Mouse (Mus musculus): ENCODE data around the gene Fgf22. TPM values are rescaled to one million over a fixed set of nuclear protein-coding genes. Genes with fewer than 3 reads are reported as not detected.
"Not testable (repeated sequence)": the region's sequence is repeated elsewhere in the genome, so short reads cannot be mapped to it uniquely, and the experiment has no call there.

Gene Fgf22
- polyA plus RNA-seq, 1 experiment = not detected

DNA sequence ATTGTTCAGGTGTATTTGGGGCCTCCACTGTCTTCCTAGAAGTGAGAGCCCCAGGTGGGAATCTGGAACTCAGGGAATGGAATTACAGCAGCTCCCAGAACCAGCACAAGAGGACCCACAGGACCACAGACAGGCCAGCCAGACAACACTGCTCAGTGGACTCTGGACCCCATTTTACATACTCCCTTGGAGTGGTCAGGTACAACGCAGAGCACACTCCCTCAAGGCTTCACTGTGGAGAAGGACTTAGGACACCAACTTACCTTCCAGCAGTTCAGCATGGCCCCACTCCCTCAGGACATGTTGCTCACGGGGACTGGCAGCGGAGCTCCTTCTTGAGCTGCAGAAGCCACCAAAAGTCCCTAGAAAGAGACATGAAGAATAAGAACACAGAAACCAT is 9.5 kb upstream of the Fgf22 start:
- Histone ChIP-seq H3K4me1 (ENCODE audit: control insufficient read depth, insufficient read depth, low read length) (no peaks in the 10 kb centered on the region), H3K27ac (ENCODE audit: insufficient read depth, low read length) (no peak overlapping the region), H3K4me3 (ENCODE audit: insufficient read depth, low read length) (no peak overlapping the region)
- TF ChIP-seq CTCF (IDR thresholded peaks at IDR 0.05; ENCODE audit: borderline replicate concordance, insufficient read depth, low read length) = no peak
- TF ChIP-seq POLR2A (IDR thresholded peaks at IDR 0.05; ENCODE audit: low read depth, low read length) = no peak

GRCm38 (mm10) chr10:79745898-79746773 is 8.7 kb upstream of the Fgf22 start, which contains the start of gene Polrmt:
Polrmt (minus strand) TSS chr10:79746581.
- TF ChIP-seq CTCF (IDR thresholded peaks at IDR 0.05; ENCODE audit: borderline replicate concordance, insufficient read depth, low read length) (no peak), POLR2A (IDR thresholded peaks at IDR 0.05; ENCODE audit: low read depth, low read length) (peak; percentile 75)

GRCm38 (mm10) chr10:79746774-79747151 is 8.1 kb upstream of the Fgf22 start:
- Histone ChIP-seq H3K4me3 (ENCODE audit: insufficient read depth, low read length) (no peak overlapping the region), H3K27ac (ENCODE audit: insufficient read depth, low read length) (no peak overlapping the region), H3K4me1 (ENCODE audit: control insufficient read depth, insufficient read depth, low read length) (no peaks in the 10 kb centered on the region)
- TF ChIP-seq POLR2A (IDR thresholded peaks at IDR 0.05; ENCODE audit: low read depth, low read length) (0 out of 2 replicates have a peak, but pooled peaks have one; percentile 16), CTCF (IDR thresholded peaks at IDR 0.05; ENCODE audit: borderline replicate concordance, insufficient read depth, low read length) (no peak)

More at GRCm38 (mm10) chr10:79745898-79746773, 8.7 kb upstream of the Fgf22 start, which contains the start of gene Polrmt:
- H3K4me3 ChIP-seq (ENCODE audit: insufficient read depth, low read length) = peak within 1 kb of the TSS; percentile 90
- H3K27ac ChIP-seq (ENCODE audit: insufficient read depth, low read length) = no peak within 1 kb of the TSS
- no peaks in the 10 kb centered on the region for H3K4me1 ChIP-seq (ENCODE audit: control insufficient read depth, insufficient read depth, low read length)

DNA sequence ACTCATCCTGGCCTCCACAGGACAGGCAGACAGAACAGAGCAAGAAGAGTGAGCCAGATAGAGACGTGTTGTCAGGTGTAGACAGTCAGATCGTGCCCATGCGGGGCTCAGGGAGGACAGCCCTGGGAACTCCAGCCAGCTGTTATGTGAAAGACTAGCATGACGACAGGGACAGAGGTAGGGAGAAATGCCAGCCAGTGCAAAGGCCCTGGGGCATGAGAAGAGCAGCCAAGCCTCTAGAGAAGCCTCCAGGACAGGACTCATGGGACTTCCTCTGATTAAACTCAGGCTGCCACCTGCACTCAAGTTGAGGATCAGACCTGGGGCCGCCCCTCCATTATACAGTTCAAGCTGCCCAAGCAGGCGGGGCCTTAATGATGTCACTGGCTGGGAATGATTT is 6.4 kb upstream of the Fgf22 start:
- no peak for TF ChIP-seq POLR2A (IDR thresholded peaks at IDR 0.05; ENCODE audit: low read depth, low read length)
- TF ChIP-seq CTCF (IDR thresholded peaks at IDR 0.05; ENCODE audit: borderline replicate concordance, insufficient read depth, low read length) = no peak
- no peak overlapping the region for H3K27ac ChIP-seq (ENCODE audit: insufficient read depth, low read length)
- no peaks in the 10 kb centered on the region for H3K4me1 ChIP-seq (ENCODE audit: control insufficient read depth, insufficient read depth, low read length)
- no peak overlapping the region for H3K4me3 ChIP-seq (ENCODE audit: insufficient read depth, low read length)

DNA sequence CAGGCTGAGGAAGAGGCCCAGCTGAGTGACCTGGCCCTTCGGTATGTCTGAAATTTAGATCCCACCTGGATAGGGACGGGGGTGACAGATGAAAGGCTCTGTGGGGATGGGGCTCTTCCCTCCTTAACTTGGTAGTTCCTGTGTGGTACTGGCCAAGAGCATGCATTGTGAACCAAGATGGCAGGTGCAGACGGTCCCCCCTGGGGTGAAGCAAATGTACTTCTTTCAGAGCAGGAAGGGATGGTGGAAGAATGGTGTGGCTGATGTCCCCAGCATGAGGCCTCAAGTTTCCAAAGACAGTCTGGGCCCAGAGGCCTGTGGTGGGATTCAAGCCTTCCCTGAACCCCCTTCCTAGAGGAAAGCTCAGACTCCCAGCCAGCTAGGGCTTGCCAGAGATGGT is 978 bp downstream of the Fgf22 start:
- no peak overlapping the region for H3K27ac ChIP-seq (ENCODE audit: insufficient read depth, low read length)
- TF ChIP-seq POLR2A (IDR thresholded peaks at IDR 0.05; ENCODE audit: low read depth, low read length) (no peak), CTCF (IDR thresholded peaks at IDR 0.05; ENCODE audit: borderline replicate concordance, insufficient read depth, low read length) (no peak)

GRCm38 (mm10) chr10:79756660-79757059 is 1.8 kb downstream of the Fgf22 start:
- TF ChIP-seq POLR2A (IDR thresholded peaks at IDR 0.05; ENCODE audit: low read depth, low read length) = no peak
- no peak for TF ChIP-seq CTCF (IDR thresholded peaks at IDR 0.05; ENCODE audit: borderline replicate concordance, insufficient read depth, low read length)
- H3K4me3 ChIP-seq (ENCODE audit: insufficient read depth, low read length) = no peak overlapping the region
- H3K27ac ChIP-seq (ENCODE audit: insufficient read depth, low read length) = no peak overlapping the region
- no peaks in the 10 kb centered on the region for H3K4me1 ChIP-seq (ENCODE audit: control insufficient read depth, insufficient read depth, low read length)

More for the DNA sequence above, 978 bp downstream of the Fgf22 start:
- Histone ChIP-seq H3K4me1 (ENCODE audit: control insufficient read depth, insufficient read depth, low read length) (no peaks in the 10 kb centered on the region), H3K4me3 (ENCODE audit: insufficient read depth, low read length) (no peak overlapping the region)

- not testable (repeated sequence) for H3K4me1 ChIP-seq (ENCODE audit: control insufficient read depth, insufficient read depth, low read length); H3K4me3 ChIP-seq (ENCODE audit: insufficient read depth, low read length); H3K27ac ChIP-seq (ENCODE audit: insufficient read depth, low read length)
Measured at GRCm38 (mm10) chr10:79759675-79760074, 4.8 kb downstream of the Fgf22 start.

- TF ChIP-seq POLR2A (IDR thresholded peaks at IDR 0.05; ENCODE audit: low read depth, low read length) = no peak
- TF ChIP-seq CTCF (IDR thresholded peaks at IDR 0.05; ENCODE audit: borderline replicate concordance, insufficient read depth, low read length) = no peak
- Histone ChIP-seq H3K4me3 (ENCODE audit: insufficient read depth, low read length) (no peak overlapping the region), H3K27ac (ENCODE audit: insufficient read depth, low read length) (no peak overlapping the region), H3K4me1 (ENCODE audit: control insufficient read depth, insufficient read depth, low read length) (0 out of 2 replicates have a peak, but pooled peaks cover 7% of the 10 kb centered on the region)
Measured at GRCm38 (mm10) chr10:79760603-79761143, 5.8 kb downstream of the Fgf22 start.

GRCm38 (mm10) chr10:79762875-79763274 is 8.0 kb downstream of the Fgf22 start:
- no peak for TF ChIP-seq POLR2A (IDR thresholded peaks at IDR 0.05; ENCODE audit: low read depth, low read length)
- Histone ChIP-seq H3K4me3 (ENCODE audit: insufficient read depth, low read length) (no peak overlapping the region), H3K27ac (ENCODE audit: insufficient read depth, low read length) (no peak overlapping the region), H3K4me1 (ENCODE audit: control insufficient read depth, insufficient read depth, low read length) (peaks cover 9% of the 10 kb centered on the region; the same call in 1 of the 2 replicates)

GRCm38 (mm10) chr10:79764234-79764633 is 9.4 kb downstream of the Fgf22 start:
- H3K27ac ChIP-seq (ENCODE audit: insufficient read depth, low read length) = no peak overlapping the region
- no peak overlapping the region for H3K4me3 ChIP-seq (ENCODE audit: insufficient read depth, low read length)
- no peak for TF ChIP-seq CTCF (IDR thresholded peaks at IDR 0.05; ENCODE audit: borderline replicate concordance, insufficient read depth, low read length)
- TF ChIP-seq POLR2A (IDR thresholded peaks at IDR 0.05; ENCODE audit: low read depth, low read length) = no peak
- peaks cover 11% of the 10 kb centered on the region; the same call in 1 of the 2 replicates for H3K4me1 ChIP-seq (ENCODE audit: control insufficient read depth, insufficient read depth, low read length)
